Mouse (Mus musculus) gastrocnemius, postnatal 25 days (tissue): ENCODE data around the gene Ubl5. TPM values are rescaled to one million over a fixed set of nuclear protein-coding genes. Genes with fewer than 3 reads are reported as not detected.

Experiments
- total RNA-seq, 2 experiments: library from RNA; stranded (reverse); gene quantifications; 1 replicate in 1 of 2; 2 replicates in 1 of 2; pipeline ENCODE4 v1.2.3; 2021

Gene Ubl5
- total RNA-seq, 2 experiments from 2014 or later: 168 to 183 TPM

Other genes with a start within 250 kb of the Ubl5 start
- gene Zfp26, start 182.7 kb upstream of the Ubl5 start, total RNA-seq: 1 to 10 TPM; 6.7 to 7.2 TPM
- gene Zfp426, start 150.1 kb upstream of the Ubl5 start, total RNA-seq: 1 to 10 TPM; 7.0 to 7.8 TPM
- 10 to 100 TPM; 14.2 to 14.7 TPM for gene Zfp266, start 121.5 kb upstream of the Ubl5 start, total RNA-seq
- 1 to 10 TPM; 3.0 to 3.6 TPM for gene Zfp846, start 61.6 kb upstream of the Ubl5 start, total RNA-seq
- 1 to 10 TPM; 4.7 to 5.1 TPM for gene Fbxl12, start 1.9 kb downstream of the Ubl5 start, total RNA-seq
- gene Pin1, start 9.2 kb downstream of the Ubl5 start, total RNA-seq: 10 to 100 TPM; 13.0 to 14.1 TPM
- gene Olfm2, start 103.5 kb downstream of the Ubl5 start, total RNA-seq: under 1 TPM; 0.13 to 0.20 TPM
- gene Col5a3, start 172.2 kb downstream of the Ubl5 start, total RNA-seq: 10 to 100 TPM; 37.8 to 41.0 TPM
- under 1 TPM in 1 of 2 experiments, not detected in 1; 0.20 TPM for gene Rdh8, start 175.6 kb downstream of the Ubl5 start, total RNA-seq
- 1 to 10 TPM; 1.7 to 2.7 TPM for gene A230050P20Rik, start 225.8 kb downstream of the Ubl5 start, total RNA-seq
- gene Angptl6, start 236.8 kb downstream of the Ubl5 start, total RNA-seq: 1 to 10 TPM; 4.1 to 4.6 TPM
- 1 to 10 TPM; 7.4 to 7.7 TPM for gene Ppan, start 245.3 kb downstream of the Ubl5 start, total RNA-seq